Mouse (Mus musculus): ENCODE measurements at regions not wholly inside any gene's neighbourhood (a gene's known extent, or its start where the extent isn't known, plus 50 kb on each side); places are given as distances from the start of the nearest gene placed in this dataset.

DNA sequence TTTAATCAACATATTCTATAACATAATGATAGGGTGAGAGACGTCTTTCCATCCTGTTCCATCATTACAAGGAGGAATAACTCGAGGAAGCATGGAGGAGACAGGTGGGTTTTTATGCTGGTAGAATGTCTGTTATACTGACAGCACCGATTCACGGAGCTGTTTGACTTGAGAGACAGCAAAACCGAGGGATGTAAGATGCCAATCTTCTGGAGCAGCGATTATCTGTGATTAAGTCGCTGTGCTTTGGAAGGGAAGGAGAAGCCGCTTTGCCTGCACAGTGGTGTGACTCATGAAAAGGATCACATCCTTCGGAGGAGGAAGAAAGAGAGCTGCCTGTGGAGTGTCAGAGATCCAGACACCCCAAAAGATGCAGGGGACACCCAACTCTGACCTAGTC lies 205.4 kb downstream of the Drd1 start:
- Histone ChIP-seq H3K27me3 (ENCODE audit: control insufficient read depth, insufficient read depth, low read length) (no peaks in the 10 kb centered on the region), H3K27ac (ENCODE audit: insufficient read depth, low read length) (no peak overlapping the region), H3K36me3 (ENCODE audit: control insufficient read depth, insufficient read depth, low read length) (no peaks in the 10 kb centered on the region), H3K4me1 (ENCODE audit: control insufficient read depth, insufficient read depth, insufficient read length) (no peaks in the 10 kb centered on the region), H3K4me3 (ENCODE audit: extremely low read depth, insufficient read depth, insufficient read length) (no peak overlapping the region)
- no peak for DNase-seq (ENCODE audit: low read depth in 1 of 2, low spot score in 2 of 2)
- WGBS = 83% methylated on average over 9 of the region's 9 CpGs
- TF ChIP-seq POLR2A (IDR thresholded peaks at IDR 0.05; ENCODE audit: low read depth, low read length) (no peak), CTCF (IDR thresholded peaks at IDR 0.05; ENCODE audit: extremely low read depth, insufficient read depth, insufficient read length, insufficient replicate concordance) (no peak)

GRCm38 (mm10) chr13:53846221-53846620 lies 209.3 kb downstream of the Drd1 start:
- Histone ChIP-seq H3K36me3 (ENCODE audit: control insufficient read depth, insufficient read depth, low read length) (no peaks in the 10 kb centered on the region), H3K4me3 (ENCODE audit: extremely low read depth, insufficient read depth, insufficient read length) (no peak overlapping the region), H3K27me3 (ENCODE audit: control insufficient read depth, insufficient read depth, low read length) (no peaks in the 10 kb centered on the region), H3K4me1 (ENCODE audit: control insufficient read depth, insufficient read depth, insufficient read length) (no peaks in the 10 kb centered on the region), H3K27ac (ENCODE audit: insufficient read depth, low read length) (no peak overlapping the region)
- no peak for DNase-seq (ENCODE audit: low read depth in 1 of 2, low spot score in 2 of 2)
- 90% methylated on average over 5 of the region's 5 CpGs for WGBS
- TF ChIP-seq POLR2A (IDR thresholded peaks at IDR 0.05; ENCODE audit: low read depth, low read length) (no peak), CTCF (IDR thresholded peaks at IDR 0.05; ENCODE audit: extremely low read depth, insufficient read depth, insufficient read length, insufficient replicate concordance) (no peak)

DNA sequence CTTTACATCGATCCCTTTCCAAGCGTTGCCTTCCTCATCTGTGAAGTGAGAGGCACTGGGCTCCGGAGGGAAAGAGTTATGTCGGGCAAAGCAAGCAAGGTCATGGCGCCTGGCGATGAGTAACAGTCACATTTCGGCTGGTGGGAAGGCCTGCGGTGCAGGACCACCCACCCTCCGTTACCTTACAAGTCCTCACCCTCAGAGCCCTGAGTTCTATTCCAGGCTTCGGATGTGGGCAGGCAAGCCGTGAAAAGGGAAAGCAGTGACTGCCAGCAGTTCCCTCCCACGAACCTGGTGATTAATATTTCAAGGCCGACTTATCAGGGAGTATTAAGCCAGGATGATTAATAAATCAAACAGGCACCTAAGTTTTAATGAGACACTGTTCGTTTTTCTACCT lies 209.7 kb downstream of the Drd1 start:
- Histone ChIP-seq H3K4me3 (ENCODE audit: extremely low read depth, insufficient read depth, insufficient read length) (no peak overlapping the region), H3K4me1 (ENCODE audit: control insufficient read depth, insufficient read depth, insufficient read length) (no peaks in the 10 kb centered on the region), H3K36me3 (ENCODE audit: control insufficient read depth, insufficient read depth, low read length) (no peaks in the 10 kb centered on the region), H3K27ac (ENCODE audit: insufficient read depth, low read length) (no peak overlapping the region), H3K27me3 (ENCODE audit: control insufficient read depth, insufficient read depth, low read length) (no peaks in the 10 kb centered on the region)
- 88% methylated on average over 14 of the region's 14 CpGs for WGBS
- DNase-seq (ENCODE audit: low read depth in 1 of 2, low spot score in 2 of 2) = no peak
- no peak for TF ChIP-seq CTCF (IDR thresholded peaks at IDR 0.05; ENCODE audit: extremely low read depth, insufficient read depth, insufficient read length, insufficient replicate concordance)
- no peak for TF ChIP-seq POLR2A (IDR thresholded peaks at IDR 0.05; ENCODE audit: low read depth, low read length)

DNA sequence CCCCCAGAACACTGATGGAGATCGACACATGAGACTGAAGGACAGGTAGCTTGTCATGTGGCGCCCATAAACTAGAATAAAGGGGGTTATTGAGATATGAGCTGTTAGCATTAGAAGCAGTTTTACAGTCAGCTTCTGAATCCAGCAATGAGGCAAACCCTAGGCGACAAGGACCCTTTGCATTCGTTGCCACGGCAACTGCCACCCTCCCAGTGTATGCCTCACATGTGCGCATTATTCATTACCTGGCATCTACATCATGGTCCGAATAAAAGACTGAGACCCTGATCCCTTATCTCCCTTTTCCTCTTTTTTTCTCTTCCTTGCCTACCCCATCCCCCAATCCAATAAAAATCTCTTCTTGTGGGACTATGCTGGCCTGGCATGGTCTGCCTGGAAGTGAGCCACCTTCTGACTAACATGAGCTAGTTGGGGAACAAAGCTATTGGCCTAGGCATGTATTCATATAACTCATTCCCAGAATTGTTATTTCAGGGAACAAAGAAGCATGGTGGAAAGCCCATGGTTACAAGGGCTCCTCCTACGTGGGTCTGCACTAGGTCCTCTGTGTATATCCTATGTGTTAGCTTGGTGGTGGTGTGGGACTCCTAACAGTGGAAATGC lies 229.4 kb downstream of the Drd1 start:
- Histone ChIP-seq H3K27ac (ENCODE audit: insufficient read depth, low read length) (no peak overlapping the region), H3K27me3 (ENCODE audit: control insufficient read depth, insufficient read depth, low read length) (no peaks in the 10 kb centered on the region), H3K4me1 (ENCODE audit: control insufficient read depth, insufficient read depth, insufficient read length) (no peaks in the 10 kb centered on the region), H3K4me3 (ENCODE audit: extremely low read depth, insufficient read depth, insufficient read length) (no peak overlapping the region), H3K36me3 (ENCODE audit: control insufficient read depth, insufficient read depth, low read length) (no peaks in the 10 kb centered on the region)
- no peak for DNase-seq (ENCODE audit: low read depth in 1 of 2, low spot score in 2 of 2)
- 79% methylated on average over 8 of the region's 8 CpGs for WGBS
- no peak for TF ChIP-seq CTCF (IDR thresholded peaks at IDR 0.05; ENCODE audit: extremely low read depth, insufficient read depth, insufficient read length, insufficient replicate concordance)
- no peak for TF ChIP-seq POLR2A (IDR thresholded peaks at IDR 0.05; ENCODE audit: low read depth, low read length)

GRCm38 (mm10) chr13:53822061-53822460 lies 233.4 kb downstream of the Drd1 start:
- no peak for DNase-seq (ENCODE audit: low read depth in 1 of 2, low spot score in 2 of 2)
- H3K36me3 ChIP-seq (ENCODE audit: control insufficient read depth, insufficient read depth, low read length) = no peaks in the 10 kb centered on the region
- no peaks in the 10 kb centered on the region for H3K27me3 ChIP-seq (ENCODE audit: control insufficient read depth, insufficient read depth, low read length)
- no peak overlapping the region for H3K4me3 ChIP-seq (ENCODE audit: extremely low read depth, insufficient read depth, insufficient read length)
- TF ChIP-seq POLR2A (IDR thresholded peaks at IDR 0.05; ENCODE audit: low read depth, low read length) = no peak
- no peak for TF ChIP-seq CTCF (IDR thresholded peaks at IDR 0.05; ENCODE audit: extremely low read depth, insufficient read depth, insufficient read length, insufficient replicate concordance)
- H3K4me1 ChIP-seq (ENCODE audit: control insufficient read depth, insufficient read depth, insufficient read length) = no peaks in the 10 kb centered on the region
- 67% methylated on average over 8 of the region's 8 CpGs for WGBS
- H3K27ac ChIP-seq (ENCODE audit: insufficient read depth, low read length) = no peak overlapping the region

DNA sequence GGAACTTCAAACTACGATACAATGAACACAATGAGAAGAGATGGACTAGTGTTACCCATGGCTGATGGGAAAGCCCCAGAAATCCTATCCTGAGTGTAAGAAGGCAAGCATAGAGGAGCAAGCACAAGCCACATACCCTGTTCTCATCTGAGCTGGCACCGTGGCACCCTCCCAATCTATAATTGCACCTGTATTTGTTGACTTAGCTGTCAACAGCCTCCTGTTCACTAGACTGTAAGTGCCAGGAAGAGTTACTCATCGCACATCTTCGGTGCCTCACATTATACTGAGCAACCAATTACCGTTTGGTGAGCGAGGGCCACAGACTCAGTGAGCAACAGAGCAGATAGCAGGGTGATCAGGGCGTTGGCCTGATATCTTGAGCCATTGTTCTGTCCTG lies 239.9 kb downstream of the Drd1 start:
- no peak for DNase-seq (ENCODE audit: low read depth in 1 of 2, low spot score in 2 of 2)
- Histone ChIP-seq H3K36me3 (ENCODE audit: control insufficient read depth, insufficient read depth, low read length) (no peaks in the 10 kb centered on the region), H3K4me3 (ENCODE audit: extremely low read depth, insufficient read depth, insufficient read length) (no peak overlapping the region), H3K27ac (ENCODE audit: insufficient read depth, low read length) (no peak overlapping the region), H3K4me1 (ENCODE audit: control insufficient read depth, insufficient read depth, insufficient read length) (no peaks in the 10 kb centered on the region), H3K27me3 (ENCODE audit: control insufficient read depth, insufficient read depth, low read length) (no peaks in the 10 kb centered on the region)
- WGBS = 84% methylated on average over 7 of the region's 7 CpGs
- TF ChIP-seq CTCF (IDR thresholded peaks at IDR 0.05; ENCODE audit: extremely low read depth, insufficient read depth, insufficient read length, insufficient replicate concordance) = no peak
- no peak for TF ChIP-seq POLR2A (IDR thresholded peaks at IDR 0.05; ENCODE audit: low read depth, low read length)

GRCm38 (mm10) chr13:53814088-53814487 lies 241.4 kb downstream of the Drd1 start:
- 80% methylated on average over 9 of the region's 9 CpGs for WGBS
- no peak for DNase-seq (ENCODE audit: low read depth in 1 of 2, low spot score in 2 of 2)
- TF ChIP-seq CTCF (IDR thresholded peaks at IDR 0.05; ENCODE audit: extremely low read depth, insufficient read depth, insufficient read length, insufficient replicate concordance) (no peak), POLR2A (IDR thresholded peaks at IDR 0.05; ENCODE audit: low read depth, low read length) (no peak)
- Histone ChIP-seq H3K27ac (ENCODE audit: insufficient read depth, low read length) (no peak overlapping the region), H3K36me3 (ENCODE audit: control insufficient read depth, insufficient read depth, low read length) (no peaks in the 10 kb centered on the region), H3K4me3 (ENCODE audit: extremely low read depth, insufficient read depth, insufficient read length) (no peak overlapping the region), H3K4me1 (ENCODE audit: control insufficient read depth, insufficient read depth, insufficient read length) (no peaks in the 10 kb centered on the region), H3K27me3 (ENCODE audit: control insufficient read depth, insufficient read depth, low read length) (no peaks in the 10 kb centered on the region)

Measured in spleen, adult 2 months (tissue).